ENCODE assay signal across 23 mouse cellular contexts in the genomic region with DNA sequence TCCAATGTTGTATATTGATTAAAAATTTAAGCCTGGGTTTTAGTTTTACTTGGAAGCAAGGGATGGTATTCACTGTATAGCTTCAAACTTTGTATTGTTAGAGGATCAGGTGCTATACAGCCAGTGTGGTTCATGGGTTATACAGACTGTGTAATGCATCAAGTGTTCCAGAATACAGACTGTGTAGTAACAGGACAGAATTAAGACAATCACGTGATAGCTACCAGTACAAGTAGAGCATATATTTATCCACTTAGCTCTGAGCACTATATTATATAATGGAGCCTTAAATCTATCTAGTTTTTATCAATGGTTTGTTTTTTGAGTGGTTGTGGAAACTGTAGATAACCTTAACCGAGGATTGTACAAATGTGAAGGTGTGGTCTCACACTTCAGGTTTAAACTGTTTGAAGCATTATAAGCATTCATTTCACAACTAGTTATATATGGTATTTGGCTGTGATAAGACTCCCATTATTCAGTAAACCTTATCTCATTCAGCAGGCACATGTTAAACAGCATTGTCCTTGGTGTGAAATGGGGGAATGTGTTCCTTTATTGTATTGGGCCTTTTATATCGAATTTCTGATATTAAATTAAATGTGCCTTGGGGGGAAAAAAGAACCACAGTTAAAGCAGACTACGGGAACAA.
"Had no signal": no experiment of that assay in that cellular context is flagged by ENCODE, and none has a peak within 500 bp of the region (broad histone marks: within the 10 kb centered on the region; RNA-seq: fewer than 3 reads in every experiment).

No protein-coding gene starts in this region.

- H3K4me3 ChIP-seq: intestine, embryonic 15.5 days; kidney, embryonic 15.5 days; left cerebral cortex, adult 2 months; lung, embryonic 15.5 days; megakaryocyte, embryonic 14.5 days; neural tube, embryonic 12.5 days; neural tube, embryonic 15.5 days had no signal

- H3K27me3 ChIP-seq: intestine, embryonic 15.5 days; kidney, embryonic 15.5 days; lung, embryonic 15.5 days; megakaryocyte, embryonic 14.5 days; neural tube, embryonic 12.5 days; neural tube, embryonic 15.5 days had no signal

- H3K36me3 ChIP-seq: intestine, embryonic 15.5 days; kidney, embryonic 15.5 days; lung, embryonic 15.5 days; neural tube, embryonic 12.5 days; neural tube, embryonic 15.5 days had no signal

- H3K4me1 ChIP-seq: intestine, embryonic 15.5 days; kidney, embryonic 15.5 days; lung, embryonic 15.5 days; megakaryocyte, embryonic 14.5 days; neural tube, embryonic 12.5 days; neural tube, embryonic 15.5 days had no signal

- H3K27ac ChIP-seq: intestine, embryonic 15.5 days; kidney, embryonic 15.5 days; left cerebral cortex, adult 2 months; lung, embryonic 15.5 days; neural tube, embryonic 12.5 days; neural tube, embryonic 15.5 days had no signal

- DNase-seq: kidney, adult 11 months; kidney, adult 8-10 months; kidney, postnatal 10 days; kidney, postnatal 36 days; layer of hippocampus, postnatal 36 days; lung, adult 18-20 months; lung, postnatal 10 days; lung, postnatal 36 days; midbrain, embryonic 14.5 days; right cerebral cortex, adult 18-20 months; right cerebral cortex, postnatal 14 days; right cerebral cortex, postnatal 4 days; thymus, adult 2 months; thymus, postnatal 14 days; thymus, postnatal 4 days had no signal

- ATAC-seq: intestine, embryonic 15.5 days had no signal

- H3K9me3 ChIP-seq: intestine, embryonic 15.5 days; kidney, embryonic 15.5 days; lung, embryonic 15.5 days; megakaryocyte, embryonic 14.5 days; neural tube, embryonic 12.5 days; neural tube, embryonic 15.5 days had no signal

- H3K9ac ChIP-seq: intestine, embryonic 15.5 days; kidney, embryonic 15.5 days; lung, embryonic 15.5 days; neural tube, embryonic 12.5 days; neural tube, embryonic 15.5 days had no signal

- H3K4me2 ChIP-seq: intestine, embryonic 15.5 days; kidney, embryonic 15.5 days; lung, embryonic 15.5 days; midbrain, embryonic 11.5 days; neural tube, embryonic 12.5 days; neural tube, embryonic 15.5 days had no signal
